Mouse (Mus musculus) testis, adult 2 months (tissue): ENCODE data around the gene Mettl7b. TPM values are rescaled to one million over a fixed set of nuclear protein-coding genes. Genes with fewer than 3 reads are reported as not detected.

Source experiments
- H3K27ac ChIP-seq: fragments of 200-500 bp; 2 replicates; pipeline ENCODE4 v1.5.1; 2012; ENCODE audit warnings: low read depth, low read length; ENCODE audit not compliant: control insufficient read depth, insufficient read depth
- H3K27me3 ChIP-seq: fragments of 200-500 bp; 2 replicates; pipeline ENCODE4 v1.6.1; 2012; ENCODE audit warnings: mild to moderate bottlenecking, low read length, moderate library complexity; ENCODE audit not compliant: control insufficient read depth, insufficient read depth
- H3K36me3 ChIP-seq: fragments of 200-500 bp; 2 replicates; pipeline ENCODE4 v1.6.1; 2012; ENCODE audit warnings: mild to moderate bottlenecking, low read length; ENCODE audit not compliant: control insufficient read depth, insufficient read depth
- H3K4me1 ChIP-seq: fragments of 200-500 bp; 2 replicates; pipeline ENCODE4 v1.6.1; 2012; ENCODE audit warnings: low read length; ENCODE audit not compliant: control insufficient read depth, insufficient read depth
- H3K4me3 ChIP-seq: fragments of 200-500 bp; 2 replicates; pipeline ENCODE4 v1.5.1; 2012; ENCODE audit warnings: low read depth, mild to moderate bottlenecking, low read length, moderate library complexity, mixed read lengths; ENCODE audit not compliant: control insufficient read depth
- CTCF ChIP-seq: fragments of 200-500 bp; IDR thresholded peaks from 2 replicates; pipeline ENCODE4 v1.5.1; 2012; ENCODE audit warnings: low read depth, mild to moderate bottlenecking, inconsistent platforms, low read length, moderate library complexity; ENCODE audit not compliant: control insufficient read depth, insufficient read depth, insufficient replicate concordance
- POLR2A ChIP-seq: fragments of 200-500 bp; IDR thresholded peaks from 2 replicates; pipeline ENCODE4 v1.6.1; 2012; ENCODE audit warnings: low read depth, mild to moderate bottlenecking, inconsistent platforms, low read length, moderate library complexity; ENCODE audit not compliant: control insufficient read depth
- polyA plus RNA-seq: library from polyadenylated mRNA; depleted of rRNA; stranded (reverse); fragments of >200 nt; gene quantifications from 2 replicates; pipeline ENCODE4 v1.2.3, GENCODE M21; 2012

Mettl7b gene
- polyA plus RNA-seq, 1 experiment, result 1.3 TPM

- 0 out of 2 replicates have a peak, but pooled peaks cover 2% of the 10 kb centered on the region for H3K27me3 ChIP-seq
- no peaks in the 10 kb centered on the region for H3K36me3 ChIP-seq
- H3K4me3 ChIP-seq, result no peak overlapping the region
- H3K4me1 ChIP-seq, result peaks cover 10% of the 10 kb centered on the region
- H3K27ac ChIP-seq, result no peak overlapping the region
- TF ChIP-seq CTCF (no peak), POLR2A (no peak)
Observed at GRCm38 (mm10) chr10:128929638-128930378, 31.0 kb downstream of the Mettl7b start.

- H3K36me3 ChIP-seq, result no peaks in the 10 kb centered on the region
- H3K4me1 ChIP-seq, result peaks cover 5% of the 10 kb centered on the region
- no peak overlapping the region for H3K4me3 ChIP-seq
- no peaks in the 10 kb centered on the region for H3K27me3 ChIP-seq
- no peak overlapping the region for H3K27ac ChIP-seq
- no peak for TF ChIP-seq POLR2A
- TF ChIP-seq CTCF, result no peak
Observed at GRCm38 (mm10) chr10:128928356-128928755, 32.4 kb downstream of the Mettl7b start.

- no peaks in the 10 kb centered on the region for H3K36me3 ChIP-seq
- H3K27ac ChIP-seq, result peak within 1 kb of the TSS; percentile 77
- peaks cover 14% of the 10 kb centered on the region for H3K4me1 ChIP-seq
- TF ChIP-seq CTCF (no peak), POLR2A (no peak)
- peak within 1 kb of the TSS; percentile 92 for H3K4me3 ChIP-seq
- H3K27me3 ChIP-seq, result no peaks in the 10 kb centered on the region
Observed at GRCm38 (mm10) chr10:128923935-128924334, 36.9 kb downstream of the Mettl7b start, which contains the start of gene Bloc1s1. Gene Bloc1s1, minus strand, starts transcription at chr10:128924035.

DNA sequence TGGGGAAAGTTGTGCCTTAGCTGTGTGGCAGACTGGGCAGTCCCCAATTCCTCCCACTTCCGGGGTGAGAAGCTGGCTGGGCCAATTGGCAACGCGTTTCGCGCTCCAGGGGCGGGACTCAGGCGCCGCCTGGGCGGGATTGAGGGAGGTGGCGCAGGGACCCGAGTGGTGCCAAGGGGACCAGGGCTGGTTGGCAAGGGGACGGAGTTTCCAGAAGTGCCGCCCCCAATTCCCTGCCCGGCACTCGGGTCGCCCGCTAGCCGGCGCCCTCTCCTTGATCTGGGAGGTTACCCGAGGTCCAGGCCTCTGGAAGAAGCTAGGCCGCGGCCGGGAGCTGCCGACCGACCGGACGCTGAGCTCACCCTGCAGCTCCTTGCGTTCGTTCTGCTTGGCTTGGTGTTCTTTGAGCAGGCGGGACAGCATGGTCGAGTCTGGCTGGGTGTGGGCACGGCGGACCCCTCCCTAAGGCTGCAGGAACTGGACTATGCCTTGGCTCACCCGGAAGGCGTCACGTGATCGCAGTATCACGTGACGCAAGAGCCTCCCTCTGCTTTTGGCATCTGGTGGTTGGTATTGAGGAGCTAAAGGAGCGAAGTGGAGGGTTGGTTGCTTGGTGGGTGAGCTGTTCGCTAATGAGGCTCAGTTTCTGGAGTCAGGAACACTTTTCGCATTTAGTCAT, 37.6 kb downstream of the Mettl7b start:
- peaks cover 14% of the 10 kb centered on the region for H3K4me1 ChIP-seq
- no peaks in the 10 kb centered on the region for H3K27me3 ChIP-seq
- peak overlapping the region; percentile 77 for H3K27ac ChIP-seq
- H3K36me3 ChIP-seq, result no peaks in the 10 kb centered on the region
- peak overlapping the region; percentile 92 for H3K4me3 ChIP-seq
- no peak for TF ChIP-seq CTCF
- peak; percentile 49; the same call in 1 of the 2 replicates for TF ChIP-seq POLR2A

DNA sequence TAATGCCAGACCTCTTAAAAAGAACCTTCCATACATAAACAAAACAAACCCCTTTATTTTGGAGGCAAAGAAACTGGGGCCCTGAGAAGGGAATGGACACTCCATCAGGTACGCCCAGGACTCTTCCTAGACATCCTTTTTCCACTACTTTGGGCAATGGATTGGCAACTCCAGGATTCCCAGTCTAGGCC, 38.1 kb downstream of the Mettl7b start, which contains the start of gene Rdh5:
TSS of gene Rdh5 (minus strand) at position 67 of the 191 bp plus-strand sequence.
- H3K4me1 ChIP-seq, result peaks cover 14% of the 10 kb centered on the region

DNA sequence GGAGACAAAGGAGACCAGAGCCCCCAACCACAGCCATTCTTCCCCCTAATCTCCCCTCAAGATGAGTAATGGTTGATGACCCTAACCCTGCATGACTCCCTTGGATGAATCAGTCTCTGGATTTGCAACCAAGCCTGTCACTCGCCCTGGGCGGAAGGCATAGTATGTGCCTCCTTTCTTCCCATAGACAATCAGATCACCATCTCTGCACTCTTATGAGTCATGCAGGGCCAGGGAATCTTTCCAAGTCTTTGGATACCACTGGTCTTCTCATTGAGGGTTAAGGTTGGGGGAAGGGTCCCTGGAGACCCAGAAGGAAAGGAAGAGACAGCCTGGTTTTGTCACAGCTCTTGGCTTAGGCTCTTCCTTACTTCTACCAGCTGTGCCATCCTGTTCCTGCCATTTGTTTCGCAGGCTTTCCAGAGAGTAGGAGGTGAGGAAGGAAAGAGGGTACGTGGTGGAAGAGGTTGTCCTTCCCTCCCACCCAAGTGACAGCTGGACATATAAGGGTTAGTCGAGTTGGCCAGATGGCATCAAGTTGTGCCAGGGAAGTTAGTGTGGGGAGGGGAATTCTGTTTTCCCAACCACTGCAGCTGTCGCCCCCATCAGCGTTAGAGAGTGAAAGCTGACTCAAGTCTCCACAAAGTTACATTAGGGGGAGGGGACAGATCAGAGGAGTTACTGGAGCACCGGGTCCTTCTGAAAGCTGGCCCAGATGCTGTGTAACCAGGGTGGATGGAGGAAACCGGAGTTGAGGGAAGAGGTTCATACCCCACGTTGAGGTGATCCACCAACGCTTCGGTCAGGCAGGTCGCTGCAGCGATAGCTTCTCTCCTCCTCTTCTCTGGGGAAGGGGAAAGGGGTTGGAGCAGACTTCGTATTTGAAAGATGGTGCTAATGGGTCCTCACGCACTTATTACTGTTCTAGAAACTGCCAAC, 38.6 kb downstream of the Mettl7b start:
- Histone ChIP-seq H3K4me1 (peaks cover 14% of the 10 kb centered on the region), H3K4me3 (peak overlapping the region; percentile 92), H3K27ac (peak overlapping the region; percentile 36), H3K36me3 (no peaks in the 10 kb centered on the region), H3K27me3 (no peaks in the 10 kb centered on the region)
- no peak for TF ChIP-seq CTCF
- TF ChIP-seq POLR2A, result no peak

More for the DNA sequence above, 38.1 kb downstream of the Mettl7b start, which contains the start of gene Rdh5:
- Histone ChIP-seq H3K27ac (peak within 1 kb of the TSS; percentile 77), H3K36me3 (no peaks in the 10 kb centered on the region), H3K27me3 (no peaks in the 10 kb centered on the region), H3K4me3 (peak within 1 kb of the TSS; percentile 92)
- no peak for TF ChIP-seq CTCF
- TF ChIP-seq POLR2A, result no peak
